Mouse (Mus musculus) hindbrain, embryonic 14.5 days (tissue): ENCODE results near the gene Neu2. TPM values are rescaled to one million over a fixed set of nuclear protein-coding genes. Genes with fewer than 3 reads are reported as not detected.

ENCODE experiments used
- polyA plus RNA-seq: library from polyadenylated mRNA; unstranded; fragments of >200 nt; fragmentation: Nextera tagmentation; extraction: Ambion mirVana; gene quantifications from 2 replicates; pipeline ENCODE4 v1.2.1, GENCODE M21; 2014

The Neu2 gene
- polyA plus RNA-seq, 1 experiment from 2014 or later, result 0.40 TPM

Other genes starting within 250 kb of the Neu2 start
- gene Efhd1, start 245.5 kb upstream of the Neu2 start, polyA plus RNA-seq, result 1.6 and 1.7 TPM in 2 replicates
- gene Gigyf2, start 182.9 kb upstream of the Neu2 start, polyA plus RNA-seq, result 59.3 and 69.2 TPM in 2 replicates
- 16.4 and 29.6 TPM in 2 replicates for gene Kcnj13, start 115.2 kb upstream of the Neu2 start, polyA plus RNA-seq
- gene Snorc, start 39.6 kb upstream of the Neu2 start, polyA plus RNA-seq, result 0.78 and 1.0 TPM in 2 replicates
- 15.4 and 19.0 TPM in 2 replicates for gene Ngef, start 64.0 kb downstream of the Neu2 start, polyA plus RNA-seq
- gene Inpp5d, start 110.4 kb downstream of the Neu2 start, polyA plus RNA-seq, result 3.4 and 4.6 TPM in 2 replicates
- 66.8 and 79.4 TPM in 2 replicates for gene Atg16l1, start 246.0 kb downstream of the Neu2 start, polyA plus RNA-seq